Mouse (Mus musculus) granulocyte monocyte progenitor cell, adult 5-6 weeks (primary cell): Measurements from ENCODE around the gene Pias4. TPM values are rescaled to one million over a fixed set of nuclear protein-coding genes. Genes with fewer than 3 reads are reported as not detected.

Source experiments
- ATAC-seq: replicated peaks from 2 replicates; pipeline ENCODE4 v1.8.0; 2016; ENCODE audit warnings: mild to moderate bottlenecking, moderate TSS enrichment, inconsistent platforms; ENCODE audit not compliant: poor library complexity, severe bottlenecking
- total RNA-seq, 2 experiments: library from RNA; stranded (forward) in 1 of 2; stranded (reverse) in 1 of 2; fragments of 200-712, 200-1000 nt in 1 of 2; fragments of >200 nt in 1 of 2; fragmentation: Nextera tagmentation in 1 of 2; gene quantifications; 2 replicates each; pipeline ENCODE4 v1.2.3; 2014 to 2017

Pias4 gene
- total RNA-seq, 2 experiments from 2014 or later, result 6.3 to 8.1 TPM

DNA sequence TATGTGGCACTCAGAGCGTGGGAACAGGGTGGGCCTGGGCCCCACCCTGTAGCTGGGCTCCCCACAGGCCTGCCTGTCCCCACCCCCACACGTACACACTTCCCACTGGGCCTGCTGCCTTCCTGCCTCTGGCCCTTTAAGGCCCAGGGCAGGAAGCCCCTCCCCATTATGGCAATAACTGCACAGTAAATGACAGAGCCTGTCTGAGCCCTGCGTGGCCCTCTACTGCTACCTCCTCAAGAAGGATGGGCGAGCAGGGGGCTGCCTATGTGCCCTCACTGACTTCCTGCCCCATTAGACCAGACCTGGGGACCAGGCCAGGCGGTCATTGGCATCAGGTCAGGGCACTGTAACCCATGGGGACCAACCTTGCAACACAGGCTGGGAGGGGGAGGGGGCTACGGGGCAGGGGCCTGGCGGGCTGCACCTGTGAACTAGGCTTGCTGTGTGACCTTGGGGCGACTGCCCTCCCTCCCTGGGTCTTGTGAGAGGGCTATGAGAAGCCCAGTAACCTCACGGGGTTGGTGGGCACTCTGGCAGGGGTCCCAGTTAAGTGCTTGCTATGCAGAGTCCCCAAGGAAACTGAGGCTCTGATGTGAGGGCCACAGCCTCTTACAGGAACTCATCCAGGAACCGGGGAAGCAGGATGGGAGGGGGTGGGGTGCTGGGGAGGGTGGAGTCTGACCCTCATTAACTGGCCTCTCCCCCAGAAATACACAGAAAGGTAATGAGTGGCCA lies 26.8 kb downstream of the Pias4 start:
- no peak for ATAC-seq

DNA sequence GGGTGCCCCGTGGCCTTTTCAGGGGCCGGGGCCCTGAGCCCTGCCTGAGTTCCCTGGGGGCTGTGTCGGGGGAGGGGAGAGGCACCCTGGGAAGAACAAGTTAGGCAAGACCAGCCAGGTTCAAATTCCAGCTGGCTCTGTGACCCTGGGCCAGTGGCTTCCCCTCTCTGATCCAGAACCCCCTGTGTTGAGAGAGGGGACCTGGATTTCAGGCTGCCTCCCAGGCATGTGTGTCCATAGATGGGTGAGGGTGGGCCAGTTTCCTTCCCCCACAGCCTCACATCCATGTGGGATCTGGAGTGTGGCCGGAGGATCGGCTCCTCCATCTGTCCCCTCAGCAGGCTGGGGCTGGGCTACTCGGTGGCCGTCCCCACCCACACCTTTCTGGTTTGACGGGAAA lies 27.7 kb downstream of the Pias4 start:
- no peak for ATAC-seq

DNA sequence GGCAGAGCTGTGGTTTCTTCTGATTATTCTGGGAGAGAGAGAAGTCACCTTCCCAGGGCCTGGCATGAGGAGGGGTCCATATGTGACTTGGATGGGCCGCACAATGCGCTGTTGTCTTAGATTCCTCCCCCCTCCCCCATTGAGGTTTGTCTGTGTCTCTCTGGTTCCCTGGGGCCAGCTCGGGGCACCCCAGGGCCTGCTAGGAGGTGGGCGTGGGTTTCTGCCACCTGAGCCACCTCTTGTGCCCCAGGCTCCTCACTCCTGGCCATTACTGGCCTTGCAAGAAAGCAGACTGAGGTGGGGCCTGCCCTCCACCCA lies 28.2 kb downstream of the Pias4 start:
- ATAC-seq, result no peak

DNA sequence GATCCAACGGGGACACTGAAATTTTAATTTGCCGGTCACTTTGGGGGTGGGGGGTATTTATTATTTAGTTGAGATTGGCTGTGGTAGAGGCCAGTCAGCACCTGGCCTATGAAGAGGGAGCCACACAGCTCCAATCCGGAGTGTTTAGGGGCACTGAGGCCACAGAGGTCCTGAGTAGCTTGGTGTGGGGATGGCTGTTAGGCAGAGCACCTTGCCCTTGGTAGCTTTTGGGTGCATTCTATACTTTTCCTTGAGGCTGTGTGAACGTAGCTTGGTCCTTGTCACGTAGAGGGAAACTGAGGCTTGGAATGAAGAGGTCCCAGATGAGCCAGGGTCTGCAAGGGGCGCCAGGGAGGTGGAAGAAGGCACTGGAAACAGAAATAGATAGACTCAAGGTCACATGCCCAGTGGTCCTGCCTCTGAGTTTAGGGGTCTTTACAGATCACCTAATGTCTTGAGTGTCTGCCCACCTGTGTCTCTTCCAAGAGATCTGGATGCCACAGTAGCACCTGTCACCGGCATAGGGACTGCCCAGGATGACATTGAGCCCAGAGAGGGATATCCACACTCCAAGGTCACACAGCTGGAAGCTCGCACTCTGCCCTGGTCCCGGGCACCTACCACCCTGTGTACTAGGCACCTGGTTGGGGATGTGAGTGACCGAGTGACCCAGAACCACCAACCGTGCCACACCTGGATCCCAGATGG lies 28.7 kb downstream of the Pias4 start:
- ATAC-seq, result no peak

DNA sequence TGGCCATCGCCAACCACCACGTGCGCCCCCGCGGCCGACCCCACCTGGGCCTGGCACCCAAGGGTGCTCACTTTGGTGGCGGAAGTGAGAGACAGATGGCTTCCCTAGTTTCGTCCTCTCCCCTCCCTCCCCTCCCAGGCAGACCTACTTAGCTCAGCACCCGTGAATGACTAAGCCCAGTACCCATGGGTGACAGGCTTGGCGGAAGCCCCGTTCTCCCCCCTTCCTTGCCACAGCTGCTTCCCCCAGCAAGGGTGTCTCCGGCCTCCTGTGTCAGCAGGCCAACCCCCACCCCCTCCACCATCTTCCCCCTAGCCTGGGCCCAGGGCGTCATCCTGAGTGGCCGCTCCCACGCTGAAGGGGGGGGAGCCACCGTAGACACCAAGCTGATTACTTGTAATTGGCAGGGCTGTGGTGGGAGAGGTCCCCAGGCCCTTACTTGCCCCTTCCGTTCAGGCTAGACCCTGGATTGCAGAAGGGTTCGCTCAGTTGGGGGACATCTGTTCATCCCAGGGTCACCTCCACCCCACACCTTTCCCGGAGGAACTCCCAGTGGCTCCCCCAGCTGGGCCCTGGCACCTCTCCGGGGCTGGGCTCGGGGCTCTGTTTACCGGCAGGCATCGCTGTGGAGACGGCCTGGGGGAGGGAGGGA lies 29.5 kb downstream of the Pias4 start:
- ATAC-seq, result peak; percentile 12

DNA sequence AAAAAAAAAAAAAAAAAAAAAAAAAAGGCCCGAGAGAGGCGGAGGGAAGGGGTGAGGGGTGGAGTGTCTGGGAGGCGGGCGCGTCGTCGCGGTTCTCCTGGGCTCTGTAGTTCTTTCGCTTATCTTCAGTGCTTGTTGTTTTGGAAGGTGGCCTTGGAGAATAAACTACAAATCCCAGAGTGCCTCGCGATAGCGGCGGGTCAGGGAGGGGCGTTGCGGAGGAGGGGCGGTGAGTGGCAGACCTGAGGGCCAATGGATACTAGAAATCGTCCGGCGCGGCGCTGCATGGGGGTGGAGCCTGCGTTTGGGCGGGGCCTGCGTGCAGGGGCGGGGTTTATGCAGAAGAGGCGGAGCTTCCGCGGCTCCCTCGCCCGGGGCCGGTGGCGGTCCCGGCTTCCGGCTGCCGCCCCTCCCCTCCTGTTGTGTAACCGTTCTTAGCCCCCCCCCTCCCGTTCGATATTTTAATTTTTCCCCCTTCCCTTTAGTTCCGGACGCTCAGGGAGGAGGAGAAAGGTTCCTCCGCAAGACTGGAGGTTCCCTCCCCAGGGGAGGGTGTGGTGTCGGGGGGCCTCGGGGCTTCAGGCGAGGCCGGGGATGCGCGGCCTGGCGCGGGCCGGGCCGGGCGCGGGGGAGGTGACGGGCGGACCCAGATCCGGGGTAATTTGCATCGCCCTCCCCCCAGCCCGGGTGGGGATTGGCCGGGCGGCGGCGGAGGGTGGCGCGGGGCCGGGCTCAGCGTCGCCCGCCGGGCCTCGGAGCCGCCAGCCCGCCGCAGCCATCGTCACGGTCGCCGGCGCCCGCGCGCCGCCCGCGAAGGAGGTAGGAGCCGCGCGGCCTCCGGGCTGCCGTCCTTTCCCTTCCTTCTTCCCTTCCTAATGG lies 30.2 kb downstream of the Pias4 start:
- ATAC-seq, result peak; percentile 63

DNA sequence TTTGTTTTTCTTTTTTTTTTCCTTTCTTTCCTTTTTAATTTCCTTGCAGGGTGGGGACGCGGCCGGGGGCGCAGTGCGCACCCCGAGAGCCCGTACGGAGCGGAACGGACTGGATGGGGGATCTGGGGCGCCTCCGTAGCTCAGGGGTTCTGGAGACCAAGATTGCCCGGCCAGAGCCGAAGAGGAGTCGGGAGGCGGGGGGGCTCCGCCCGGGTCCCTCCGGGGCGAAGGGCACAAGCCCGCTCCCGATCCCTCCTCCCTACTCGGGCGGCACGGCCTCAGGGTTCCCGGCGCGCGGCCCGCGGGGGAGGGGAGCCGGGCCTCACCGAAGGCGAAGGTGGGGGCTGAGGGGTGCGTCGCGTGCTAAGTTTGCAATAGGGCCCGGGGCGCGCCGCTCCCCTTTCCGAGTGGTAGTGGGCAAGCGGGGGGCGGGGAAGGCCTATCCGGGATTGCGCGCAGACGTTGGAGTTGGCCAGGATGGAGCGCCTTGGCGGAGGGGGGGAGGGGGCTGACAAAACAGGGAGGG lies 31.0 kb downstream of the Pias4 start:
- ATAC-seq, result no peak

DNA sequence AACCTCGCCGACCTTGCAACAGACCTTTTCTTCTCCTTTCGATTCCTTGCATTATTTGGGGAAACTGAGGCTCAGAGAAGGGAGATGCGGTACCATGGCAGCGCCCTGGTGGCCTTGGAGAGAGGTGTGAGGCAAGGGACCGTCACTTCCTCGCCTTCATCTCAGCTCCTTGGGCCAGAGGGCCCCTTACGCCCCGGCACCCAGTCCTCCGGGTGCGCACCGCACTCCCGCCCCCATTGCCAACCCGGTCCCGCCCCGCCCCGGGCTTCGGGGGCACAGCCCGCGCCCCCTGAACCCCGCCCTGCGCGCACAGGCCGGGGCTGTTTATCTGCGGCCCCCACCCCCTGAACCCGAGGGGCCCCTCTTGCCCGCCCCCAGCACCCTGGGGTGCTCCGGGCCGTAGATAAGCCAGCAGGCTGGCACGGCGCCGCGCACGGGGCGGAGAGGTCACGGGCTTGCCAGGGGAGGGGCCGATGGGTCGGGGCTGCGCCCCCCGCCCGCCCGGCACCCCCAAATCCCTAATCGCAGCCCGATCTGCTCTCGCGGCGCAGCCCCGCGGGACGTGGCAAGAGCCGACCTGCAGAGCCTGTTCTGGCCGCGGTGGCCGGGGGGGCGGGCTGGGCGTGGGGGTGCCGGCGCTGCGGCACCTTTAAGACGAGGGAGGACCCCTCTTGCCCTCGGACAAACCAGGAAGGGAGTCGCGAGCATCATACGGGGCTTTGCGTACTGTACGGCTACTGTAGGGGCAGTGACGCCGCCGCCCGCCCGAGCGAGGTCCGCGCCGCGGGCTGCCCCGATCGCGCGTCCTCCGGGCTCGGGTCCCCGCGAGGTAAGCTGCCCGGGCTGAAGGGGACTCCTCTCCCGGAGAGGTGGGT lies 31.7 kb downstream of the Pias4 start:
- peak; percentile 13 for ATAC-seq

DNA sequence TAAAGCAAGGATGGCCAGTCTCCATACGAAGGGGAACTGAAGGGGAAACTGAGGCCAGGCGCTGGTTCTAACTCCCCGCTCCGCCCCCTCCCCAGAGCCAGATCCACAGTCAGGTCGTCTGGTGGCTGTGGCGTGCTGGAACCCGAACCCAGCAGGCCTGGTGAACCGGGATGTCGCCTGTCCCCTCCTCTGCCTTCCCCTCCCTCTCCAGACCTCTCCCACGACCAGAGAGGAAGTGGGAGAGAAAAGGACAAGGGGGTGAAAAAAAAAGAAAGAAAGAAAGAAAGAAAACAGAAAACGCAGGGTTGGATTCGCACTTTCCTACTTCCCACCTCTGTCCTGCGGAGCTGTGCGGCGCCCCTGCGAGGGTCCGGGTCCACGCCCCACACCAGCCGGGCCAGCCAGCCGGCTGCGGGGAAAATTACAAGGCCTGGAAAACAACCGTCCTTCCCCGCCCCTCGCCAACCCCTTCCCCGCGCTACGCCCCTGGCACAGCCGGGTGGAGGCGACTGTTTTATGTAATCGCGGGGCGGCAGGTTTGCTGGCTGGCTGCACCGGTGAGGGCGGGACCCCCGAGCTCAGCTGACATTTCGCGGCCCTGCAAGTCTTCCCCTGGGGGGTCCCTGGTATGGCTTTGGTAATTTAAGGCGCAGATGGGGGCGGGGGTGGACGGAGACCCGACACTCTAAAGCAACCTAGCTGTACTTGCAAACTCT lies 32.6 kb downstream of the Pias4 start, which contains the start of gene Zbtb7a:
Gene Zbtb7a (plus strand): TSS at position 255 of the 716 bp plus-strand sequence.
- peak; percentile 5; the same call in 1 of the 2 replicates for ATAC-seq

DNA sequence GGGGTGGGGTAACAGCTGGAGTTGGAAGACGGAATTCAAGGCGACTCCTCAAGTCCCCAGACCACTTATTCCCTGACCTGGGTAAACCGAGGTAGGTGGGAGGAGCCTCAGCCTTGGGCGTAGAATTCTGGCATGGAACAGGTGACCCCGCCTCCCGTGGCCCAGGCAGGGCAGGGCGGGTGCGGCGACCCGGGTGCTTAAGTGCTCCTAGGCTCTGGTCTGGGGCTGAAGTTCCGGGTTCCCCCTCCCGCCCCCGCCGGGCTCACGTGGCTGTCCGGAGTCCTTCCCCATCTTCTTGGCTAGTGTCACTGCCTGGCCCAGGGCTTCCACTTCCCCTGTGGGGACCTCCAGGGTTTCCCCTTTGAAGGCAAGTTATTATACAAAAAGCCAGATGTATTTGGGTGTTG lies 33.5 kb downstream of the Pias4 start:
- ATAC-seq, result peak; percentile 40

DNA sequence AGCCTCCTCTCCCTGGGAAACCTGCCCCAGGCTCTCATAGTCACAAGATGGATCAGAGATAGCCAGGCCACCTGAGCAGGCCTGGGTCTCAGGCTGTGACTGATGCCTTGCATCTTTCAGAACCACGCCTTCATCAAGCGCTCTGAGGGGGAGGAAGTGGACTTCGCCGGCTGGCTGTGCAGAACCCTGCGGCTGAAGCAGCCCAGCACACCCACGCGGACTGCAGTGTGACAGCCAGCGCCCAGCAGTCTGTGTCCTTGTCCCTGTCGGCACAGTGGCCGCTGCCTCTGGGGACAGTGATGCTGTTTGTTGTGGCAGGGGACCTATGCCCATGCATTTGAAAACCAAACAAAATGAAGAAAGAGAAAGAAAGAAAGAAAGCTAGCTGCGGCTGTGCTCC lies 44.2 kb downstream of the Pias4 start:
- no peak for ATAC-seq

DNA sequence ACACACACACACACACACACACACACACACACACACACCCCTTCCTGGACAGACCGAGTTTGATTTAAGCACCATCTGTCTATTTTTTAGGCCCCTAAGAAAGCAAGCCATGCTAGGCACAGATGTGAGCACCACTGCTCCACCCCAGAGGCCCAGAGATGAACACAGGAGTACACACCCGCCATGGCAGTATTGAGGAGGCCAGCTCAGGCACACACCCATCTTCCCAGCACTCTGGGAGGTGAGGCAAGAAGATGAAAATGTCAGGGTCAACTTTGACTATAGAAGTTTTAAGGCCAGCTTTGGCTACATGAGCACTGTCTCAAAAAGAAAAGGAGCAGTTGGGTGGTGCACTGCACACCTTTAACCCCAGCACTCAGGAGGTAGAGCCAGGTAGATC lies 44.8 kb downstream of the Pias4 start:
- ATAC-seq, result no peak

DNA sequence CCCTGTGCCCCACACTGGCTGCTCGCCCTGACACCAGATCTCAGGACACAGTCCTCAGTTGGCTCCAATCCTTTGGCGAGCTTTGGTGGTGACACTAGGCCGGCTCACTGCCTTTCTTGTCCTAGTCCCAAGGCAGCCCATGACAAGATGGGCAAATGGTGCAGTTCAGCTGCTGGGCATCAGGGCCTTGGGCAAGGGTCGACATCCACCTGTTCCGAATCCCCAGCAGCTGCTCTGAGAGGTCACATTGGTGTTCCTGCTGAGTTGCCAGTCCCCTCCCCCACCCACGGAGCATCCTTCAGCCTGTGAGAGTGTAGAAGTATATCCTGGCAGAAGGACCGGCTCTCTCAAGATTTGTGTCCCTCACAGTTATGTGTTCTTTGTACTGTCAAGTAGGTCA lies 47.1 kb downstream of the Pias4 start:
- no peak for ATAC-seq

DNA sequence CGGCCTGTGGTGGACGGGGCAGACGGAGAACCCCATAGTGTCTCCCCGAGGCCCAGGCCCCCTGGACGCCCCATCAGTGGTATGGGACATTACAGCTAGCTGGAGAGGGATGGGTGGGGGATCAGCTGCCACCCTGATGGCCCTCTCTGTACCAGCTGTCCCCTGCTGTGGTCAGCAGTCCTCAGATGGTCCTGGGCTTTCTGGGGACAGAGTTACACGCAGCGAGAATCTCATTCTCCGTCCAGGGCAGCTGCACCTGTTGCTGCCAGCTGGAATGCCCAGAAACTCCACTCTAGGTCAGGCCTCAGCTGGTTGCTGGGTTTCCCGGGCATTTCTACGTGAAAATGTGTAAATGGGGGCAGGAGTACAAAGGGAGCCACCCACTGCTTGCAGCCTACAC lies 48.1 kb downstream of the Pias4 start:
- no peak for ATAC-seq

DNA sequence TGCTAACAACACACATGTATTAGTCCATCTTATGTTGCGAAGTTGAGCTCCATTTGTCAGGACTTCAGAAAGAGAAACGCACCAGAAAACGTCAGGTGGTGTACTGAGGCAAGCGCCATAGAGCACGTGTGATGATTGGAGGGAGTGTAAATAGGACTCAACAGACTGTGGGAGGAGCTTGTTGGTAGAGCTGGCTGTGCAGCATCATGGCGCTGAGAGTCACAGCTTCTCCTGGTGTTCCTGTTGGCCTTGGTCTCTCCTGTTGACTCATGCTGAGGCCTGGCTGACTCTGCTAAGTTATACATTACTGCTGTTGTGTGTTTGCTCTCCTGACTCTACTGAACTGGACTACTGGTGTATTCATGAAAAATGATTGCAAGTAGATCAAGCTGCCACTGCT lies 54.8 kb downstream of the Pias4 start:
- no peak for ATAC-seq

DNA sequence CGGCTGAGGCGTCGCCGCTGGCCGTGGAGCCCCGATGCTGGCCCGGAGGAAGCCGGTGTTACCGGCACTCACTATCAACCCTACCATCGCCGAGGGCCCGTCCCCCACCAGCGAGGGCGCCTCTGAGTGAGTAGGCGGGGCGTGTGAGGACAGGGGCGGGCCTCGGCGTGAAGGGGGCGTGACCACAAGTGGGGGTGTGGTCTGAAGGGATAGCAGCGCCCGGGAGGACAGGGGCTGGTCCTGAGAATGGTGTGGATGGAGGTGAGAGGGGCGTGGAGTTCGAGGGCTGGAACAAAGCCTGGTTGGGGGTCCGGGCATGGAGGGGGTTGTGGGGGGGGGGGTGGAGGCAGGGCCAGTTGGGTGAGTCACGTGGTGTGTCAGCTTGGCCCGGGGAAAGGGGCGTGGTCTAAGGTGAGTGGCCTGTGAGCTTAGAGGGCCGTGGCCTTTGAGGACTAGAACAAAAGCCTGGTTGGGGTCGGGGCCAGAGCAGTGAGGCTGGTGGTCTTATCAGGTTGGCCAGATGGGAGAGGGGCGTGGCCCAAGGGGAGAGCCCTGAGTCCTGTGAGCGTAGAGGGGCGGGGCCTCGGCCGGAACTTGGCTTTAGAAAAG lies 61.5 kb downstream of the Pias4 start:
- peak; percentile 82 for ATAC-seq

DNA sequence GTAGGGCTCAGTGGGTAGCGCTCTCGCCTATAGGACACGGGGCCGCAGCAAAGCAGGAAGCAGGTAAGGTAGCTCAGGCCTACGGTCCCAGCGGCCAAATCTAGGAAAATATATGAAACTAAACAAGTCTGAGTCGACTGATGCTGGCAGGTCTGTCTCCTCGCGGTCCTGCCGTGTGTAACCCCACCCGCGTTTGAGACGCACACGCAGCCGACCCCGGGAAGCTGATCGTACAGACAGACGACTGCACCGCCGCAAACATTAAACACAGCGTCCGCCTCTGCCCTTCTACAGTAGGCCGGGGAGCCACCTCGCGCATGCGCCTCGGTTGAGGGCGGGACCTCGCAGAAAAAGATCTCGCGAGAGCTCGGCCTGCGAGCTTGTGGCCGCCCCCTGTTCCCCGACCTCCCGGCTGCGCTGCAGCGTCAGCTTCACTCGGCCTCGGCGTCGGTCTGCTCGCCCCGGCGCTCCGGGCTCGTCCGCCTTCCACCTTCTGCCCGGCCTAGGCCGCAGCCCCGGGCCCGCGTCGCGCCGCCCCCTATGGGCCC lies 62.1 kb downstream of the Pias4 start, which contains the start of gene Map2k2:
Gene Map2k2 (plus strand): TSS at position 351 of the 548 bp plus-strand sequence.
- ATAC-seq, result peak; percentile 82
